Mouse (Mus musculus) urinary bladder, adult 2 months (tissue): ENCODE measurements around the gene Mtmr14. TPM values are rescaled to one million over a fixed set of nuclear protein-coding genes. Genes with fewer than 3 reads are reported as not detected.

Experiments used
- DNase-seq: peaks from one replicate; pipeline ENCODE4 v3.0.0; 2022; ENCODE audit warnings: low spot score
- polyA plus RNA-seq: library from polyadenylated mRNA; depleted of rRNA; stranded (reverse); fragments of >200 nt; gene quantifications from 2 replicates; pipeline ENCODE4 v1.2.3, GENCODE M21; 2012; rRNA removed

Gene Mtmr14
- polyA plus RNA-seq, 1 experiment, result 26.5 TPM

GRCm38 (mm10) chr6:113330547-113330946 lies 92.9 kb downstream of the Mtmr14 start:
- no peak for DNase-seq

Other genes with a start within 250 kb of the Mtmr14 start
- gene Thumpd3, start 191.6 kb upstream of the Mtmr14 start, polyA plus RNA-seq, result 25.3 and 27.2 TPM in 2 replicates
- gene Setd5, start 160.5 kb upstream of the Mtmr14 start, polyA plus RNA-seq, result 41.4 and 49.9 TPM in 2 replicates
- 0.22 and 0.35 TPM in 2 replicates for gene Lhfpl4, start 42.5 kb upstream of the Mtmr14 start, polyA plus RNA-seq
- gene Cpne9, start 44.5 kb downstream of the Mtmr14 start, polyA plus RNA-seq, result 0.03 and 0.18 TPM in 2 replicates
- gene Brpf1, start 69.3 kb downstream of the Mtmr14 start, polyA plus RNA-seq, result 18.3 and 19.7 TPM in 2 replicates
- gene Ogg1, start 89.1 kb downstream of the Mtmr14 start, polyA plus RNA-seq, result 16.3 and 19.1 TPM in 2 replicates
- gene Camk1, start 106.1 kb downstream of the Mtmr14 start, polyA plus RNA-seq, result 71.5 and 80.8 TPM in 2 replicates
- gene Tada3, start 140.0 kb downstream of the Mtmr14 start, polyA plus RNA-seq, result 36.3 and 38.5 TPM in 2 replicates
- gene Arpc4, start 140.3 kb downstream of the Mtmr14 start, polyA plus RNA-seq, result 116 TPM in 2 replicates
- 6.3 and 8.5 TPM in 2 replicates for gene Ttll3, start 151.4 kb downstream of the Mtmr14 start, polyA plus RNA-seq
- 11.8 and 17.3 TPM in 2 replicates for gene Rpusd3, start 181.5 kb downstream of the Mtmr14 start, polyA plus RNA-seq
- 31.0 and 68.5 TPM in 2 replicates for gene Cidec, start 197.9 kb downstream of the Mtmr14 start, polyA plus RNA-seq
- gene Jagn1, start 204.7 kb downstream of the Mtmr14 start, polyA plus RNA-seq, result 54.5 and 61.3 TPM in 2 replicates
- gene Il17re, start 220.6 kb downstream of the Mtmr14 start, polyA plus RNA-seq, result 71.8 and 87.7 TPM in 2 replicates
- gene Il17rc, start 233.6 kb downstream of the Mtmr14 start, polyA plus RNA-seq, result 62.5 and 65.3 TPM in 2 replicates
- gene Creld1, start 245.5 kb downstream of the Mtmr14 start, polyA plus RNA-seq, result 46.1 and 58.4 TPM in 2 replicates